Mouse (Mus musculus): ENCODE measurements around the gene Map4.

Map4 gene

GRCm38 (mm10) chr9:109931257-109932171, at the start of gene Map4:
Map4 (plus strand) TSS chr9:109931460.
- peak; percentile 92 for DNase-seq (ENCODE audit: low spot score)

DNA sequence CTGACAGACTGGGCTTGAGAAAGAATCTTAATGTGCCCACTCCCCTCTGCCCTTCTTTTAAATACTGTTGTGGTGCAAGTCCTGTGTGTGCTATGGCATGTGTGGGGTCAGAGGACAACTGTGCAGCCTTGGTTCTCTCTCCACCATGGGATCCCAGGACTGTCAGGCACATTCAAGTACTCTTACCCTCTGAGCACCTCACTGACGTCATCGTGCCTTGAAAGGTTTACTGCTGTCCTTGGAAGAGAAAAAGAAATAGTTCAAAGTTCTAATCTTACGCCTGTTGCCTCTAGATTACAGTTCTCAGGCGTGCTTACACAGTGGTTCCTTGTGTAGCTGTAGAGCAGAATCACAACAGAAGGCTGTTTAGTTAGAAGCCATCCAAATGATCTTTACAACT, 45.0 kb upstream of the Map4 start:
- no peak for DNase-seq (ENCODE audit: low spot score)

DNA sequence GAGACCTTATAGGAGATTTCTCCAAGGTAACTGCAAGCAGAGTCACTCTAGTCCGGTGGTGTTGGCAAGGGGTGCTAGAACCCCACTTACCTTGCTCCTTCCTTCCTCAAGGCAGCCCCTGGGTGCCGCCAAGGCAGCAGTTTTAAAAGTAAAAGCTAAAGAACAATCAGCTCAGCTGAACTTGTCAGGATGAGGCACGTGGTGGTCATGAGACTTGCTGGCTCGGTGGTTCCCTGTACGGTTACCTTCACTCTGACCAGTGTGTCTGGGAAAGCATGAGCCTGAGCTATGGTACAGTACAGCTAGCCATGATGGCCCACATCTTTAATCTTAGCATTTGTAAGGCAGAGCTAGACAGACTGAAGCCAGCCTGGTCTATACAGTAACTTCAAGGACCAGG, 43.9 kb upstream of the Map4 start:
- DNase-seq (ENCODE audit: low spot score): no peak

- DNase-seq (ENCODE audit: low spot score): no peak
These were observed 39.8 kb upstream of the Map4 start for GRCm38 (mm10) chr9:109891501-109891900.

- DNase-seq (ENCODE audit: low spot score): peak; percentile 50
These were observed 38.5 kb upstream of the Map4 start for GRCm38 (mm10) chr9:109892651-109893250.

- no peak for DNase-seq (ENCODE audit: low spot score)
These were observed 36.7 kb upstream of the Map4 start for GRCm38 (mm10) chr9:109894413-109895090.

GRCm38 (mm10) chr9:109895593-109895992, 35.7 kb upstream of the Map4 start:
- no peak for DNase-seq (ENCODE audit: low spot score)

GRCm38 (mm10) chr9:109896253-109897150, 34.8 kb upstream of the Map4 start:
- no peak for DNase-seq (ENCODE audit: low spot score)

GRCm38 (mm10) chr9:109898027-109898426, 33.2 kb upstream of the Map4 start:
- DNase-seq (ENCODE audit: low spot score): no peak

DNA sequence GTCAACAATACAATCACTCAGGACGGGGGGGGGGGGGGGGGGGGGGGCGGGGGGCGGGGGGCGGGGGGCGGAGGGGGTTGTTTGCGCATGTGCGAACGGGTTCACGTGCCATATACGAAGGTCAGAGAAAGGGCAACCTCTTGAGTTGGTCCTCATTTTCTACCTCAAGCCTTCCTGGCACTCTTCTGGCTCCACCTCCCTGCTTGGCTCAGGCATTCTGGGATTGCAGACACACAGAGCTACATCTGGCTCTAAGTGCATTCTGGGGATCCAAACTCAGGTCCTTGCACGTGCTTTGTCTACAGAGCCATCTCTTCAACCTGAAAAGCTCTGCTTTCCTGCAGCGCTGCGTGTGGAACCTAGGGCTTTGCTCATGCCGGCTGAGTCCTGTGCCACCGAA, 31.9 kb upstream of the Map4 start:
- no peak for DNase-seq (ENCODE audit: low spot score)

DNA sequence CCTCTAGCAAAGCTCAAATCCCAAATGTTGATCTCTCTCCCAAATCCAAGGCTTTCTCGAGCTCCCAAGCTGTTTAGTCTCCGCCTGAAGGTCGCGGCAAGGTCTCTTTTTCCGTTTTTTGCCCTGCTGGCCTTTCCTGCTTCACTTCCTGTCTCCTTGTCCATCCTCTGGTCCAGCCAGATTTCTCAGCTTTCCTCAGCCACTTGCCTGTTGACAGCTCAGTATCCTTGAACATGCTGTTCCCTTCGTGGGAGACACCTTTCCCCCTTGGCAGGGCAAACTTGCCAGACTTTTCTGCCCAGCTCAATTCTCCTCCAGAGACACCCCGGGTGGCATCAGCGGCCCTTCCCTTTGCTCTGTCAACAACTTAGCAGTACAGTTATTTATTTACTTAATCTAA, 31.5 kb upstream of the Map4 start:
- no peak for DNase-seq (ENCODE audit: low spot score)

- no peak for DNase-seq (ENCODE audit: low spot score)
These were observed 30.7 kb upstream of the Map4 start for GRCm38 (mm10) chr9:109900604-109901003.

- DNase-seq (ENCODE audit: low spot score): no peak
These were observed 29.0 kb upstream of the Map4 start for GRCm38 (mm10) chr9:109902246-109902645.

DNA sequence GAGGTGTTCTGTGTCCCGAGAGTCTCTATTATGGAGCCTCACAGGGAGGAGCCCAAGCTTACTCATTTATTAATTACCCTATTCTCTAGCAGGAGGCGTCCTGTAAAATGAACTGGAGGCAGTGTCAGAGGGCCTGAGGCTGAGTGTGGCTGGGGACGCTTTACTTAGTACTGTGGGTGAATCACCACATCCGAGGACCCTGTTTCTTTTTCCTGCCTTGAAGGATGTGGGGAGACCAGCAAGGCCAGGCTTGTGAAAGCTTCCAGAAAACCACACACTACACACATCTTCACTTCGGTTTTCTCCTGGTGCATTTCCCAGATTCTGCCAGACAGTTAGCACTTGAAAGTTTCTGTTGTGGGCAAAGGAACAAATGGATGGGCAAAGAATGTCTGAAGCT, 28.5 kb upstream of the Map4 start:
- DNase-seq (ENCODE audit: low spot score): no peak

- no peak for DNase-seq (ENCODE audit: low spot score)
These were observed 24.0 kb upstream of the Map4 start for GRCm38 (mm10) chr9:109907300-109907699.

DNA sequence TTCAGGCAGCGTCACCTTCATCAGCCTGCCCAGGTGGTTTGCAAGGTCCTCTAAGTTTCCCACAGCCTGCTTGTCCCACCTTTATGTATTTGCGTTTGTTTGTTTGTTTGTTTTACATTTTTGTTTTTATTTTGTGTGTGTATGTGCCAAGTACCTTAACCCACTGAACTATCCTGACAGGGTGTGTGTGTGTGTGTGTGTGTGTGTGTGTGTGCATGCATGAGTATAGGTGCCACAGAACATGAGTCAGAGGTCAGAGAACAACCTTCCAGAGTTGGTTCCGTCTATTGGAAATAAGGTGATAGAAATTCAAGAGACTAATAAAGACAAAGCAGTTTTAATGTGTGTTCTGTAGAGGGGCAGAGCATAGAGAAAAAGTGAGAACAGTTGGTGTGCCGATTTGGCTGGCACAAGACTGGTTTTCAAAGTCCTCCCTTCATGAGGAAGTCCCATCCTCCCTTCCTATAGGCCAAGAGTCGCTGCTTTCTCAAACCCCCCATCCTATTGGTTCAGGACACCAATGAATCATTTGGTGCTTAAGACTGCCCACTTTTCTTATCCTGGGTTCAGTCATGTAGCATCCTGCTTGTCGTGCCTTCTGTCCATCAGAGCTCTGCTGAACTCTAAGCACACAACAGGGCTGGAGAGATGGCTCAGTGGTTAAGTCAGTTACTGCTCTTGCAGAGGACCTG, 23.3 kb upstream of the Map4 start:
- no peak for DNase-seq (ENCODE audit: low spot score)

- no peak for DNase-seq (ENCODE audit: low spot score)
These were observed 22.2 kb upstream of the Map4 start for GRCm38 (mm10) chr9:109909102-109909501.

- DNase-seq (ENCODE audit: low spot score): no peak
These were observed 21.3 kb upstream of the Map4 start for GRCm38 (mm10) chr9:109909926-109910325.

DNA sequence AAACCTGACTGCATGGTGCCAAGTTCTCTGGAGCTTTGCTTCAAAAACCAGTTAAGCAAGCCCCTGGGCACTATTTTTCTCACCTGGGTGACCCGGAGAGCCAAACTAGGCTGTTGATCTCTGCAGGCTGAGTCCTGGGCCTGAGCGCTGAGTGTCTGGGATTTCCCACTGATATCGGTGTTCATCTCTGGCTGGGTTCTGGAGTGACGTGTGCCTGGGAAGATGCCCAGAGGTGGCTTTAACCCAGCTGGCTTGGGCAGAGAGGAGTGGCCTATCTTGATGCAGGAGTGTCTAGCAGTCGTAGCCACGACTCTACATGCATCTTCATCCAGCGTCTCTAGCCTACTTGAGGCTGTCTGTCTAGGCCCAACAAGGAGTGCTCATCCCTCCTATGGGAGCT, 19.5 kb upstream of the Map4 start:
- no peak for DNase-seq (ENCODE audit: low spot score)

- DNase-seq (ENCODE audit: low spot score): no peak
These were observed 16.9 kb upstream of the Map4 start for GRCm38 (mm10) chr9:109914269-109914926.

DNA sequence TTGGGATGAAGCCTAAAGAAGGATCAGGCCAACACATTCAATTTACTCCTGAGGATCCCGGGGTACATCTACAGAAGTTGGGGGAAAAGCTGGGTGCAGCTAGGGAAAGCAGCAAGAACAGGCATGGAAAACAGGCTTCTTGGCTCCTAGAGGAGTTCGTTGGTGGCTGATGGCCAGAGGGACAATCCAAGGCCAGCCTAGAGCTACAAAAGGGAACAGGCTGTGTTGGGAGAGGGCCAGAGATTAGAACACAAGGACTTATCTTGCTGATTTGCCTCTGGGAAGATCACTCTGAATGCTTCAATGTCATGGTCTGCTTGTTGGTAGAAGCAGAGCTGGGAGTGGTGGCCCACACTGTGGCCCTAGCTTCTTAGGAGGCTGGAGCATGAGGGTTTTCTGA, 13.3 kb upstream of the Map4 start:
- no peak for DNase-seq (ENCODE audit: low spot score)

All from spleen, adult 12 weeks (tissue).